Mouse (Mus musculus) erythroblast, embryonic 14.5 days (primary cell): ENCODE data around the gene Ppargc1a.

Experiments used
- GATA1 ChIP-seq: IDR thresholded peaks from 2 replicates; pipeline ENCODE4 v1.6.1; 2012; ENCODE audit warnings: low read length, inconsistent platforms, mixed read lengths
- TAL1 ChIP-seq: IDR thresholded peaks from 3 replicates; pipeline ENCODE4 v1.6.1; 2012; ENCODE audit warnings: low read length, inconsistent platforms, mixed read lengths

DNA sequence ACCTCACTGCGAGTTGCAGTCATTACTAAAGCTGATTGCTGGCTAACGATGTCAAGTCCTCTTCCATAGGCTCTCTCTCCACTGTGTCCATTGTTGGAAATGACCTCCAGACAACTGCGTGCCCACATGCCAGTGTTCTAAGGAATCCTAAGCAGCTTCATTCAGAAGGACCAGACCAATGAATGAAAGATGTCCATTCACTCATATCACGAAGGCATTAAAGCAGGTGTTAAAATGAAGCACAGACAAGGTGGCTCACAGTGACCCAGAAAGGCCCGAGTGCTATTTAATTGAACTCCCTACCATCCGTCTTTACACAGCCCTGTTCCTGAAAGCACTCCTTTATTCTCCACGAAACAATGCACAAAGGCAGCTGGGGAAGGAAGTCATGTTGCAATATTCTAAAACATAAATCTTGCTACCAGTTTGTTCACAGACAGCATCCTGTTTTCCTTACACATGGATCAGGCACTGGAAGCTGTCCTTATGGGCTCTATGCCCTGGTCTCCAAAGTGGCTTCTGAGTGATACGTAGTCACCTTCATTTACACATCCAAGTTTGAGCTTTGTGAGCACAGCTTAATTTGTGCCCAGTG, 23.3 kb downstream of the Ppargc1a start:
- TF ChIP-seq GATA1 (no peak), TAL1 (no peak)
